Mouse (Mus musculus) intestine, postnatal 0 days (tissue): ENCODE data around the gene Gm4969. TPM values are rescaled to one million over a fixed set of nuclear protein-coding genes. Genes with fewer than 3 reads are reported as not detected.
A peak's percentile ranks its signal among the peaks of the same experiment; 100 is the strongest.
"Not testable (repeated sequence)": the region's sequence is repeated elsewhere in the genome, so short reads cannot be mapped to it uniquely, and the experiment has no call there.

Experiments
- ATAC-seq: fragments of 200-750 bp; cut with Nextera tagmentation; 2 replicates; pipeline ENCODE4 v1.8.0; 2017; ENCODE audit warnings: mild to moderate bottlenecking, moderate TSS enrichment, moderate library complexity
- H3K27ac ChIP-seq: fragments of 300-500 bp; sonication (generic); 2 replicates; pipeline ENCODE4 v1.5.1; 2014; ENCODE audit warnings: mild to moderate bottlenecking, low read depth, low read length, moderate library complexity
- H3K27me3 ChIP-seq: fragments of 300-500 bp; sonication (generic); replicated peaks from 2 replicates; pipeline ENCODE4 v1.6.1; 2014; ENCODE audit warnings: low read length, mixed read lengths; ENCODE audit not compliant: control insufficient read depth, insufficient read depth
- H3K36me3 ChIP-seq: fragments of 300-500 bp; sonication (generic); 2 replicates; pipeline ENCODE4 v1.6.1; 2014; ENCODE audit warnings: mild to moderate bottlenecking, moderate library complexity; ENCODE audit not compliant: control insufficient read depth, insufficient read depth
- H3K4me1 ChIP-seq: fragments of 300-500 bp; sonication (generic); replicated peaks from 2 replicates; pipeline ENCODE4 v1.6.1; 2014; ENCODE audit warnings: antibody characterized with exemption, low read length, mixed read lengths; ENCODE audit not compliant: control insufficient read depth, insufficient read depth
- H3K4me2 ChIP-seq: fragments of 300-500 bp; sonication (generic); replicated peaks from 2 replicates; pipeline ENCODE4 v1.6.1; 2014; ENCODE audit warnings: low read depth, mild to moderate bottlenecking, moderate library complexity
- H3K4me3 ChIP-seq: fragments of 300-500 bp; sonication (generic); 2 replicates; pipeline ENCODE4 v1.5.1; 2014; ENCODE audit warnings: low read depth, low read length
- H3K9ac ChIP-seq: fragments of 300-500 bp; sonication (generic); 2 replicates; pipeline ENCODE4 v1.6.1; 2014; ENCODE audit warnings: mild to moderate bottlenecking, low read depth, low read length
- H3K9me3 ChIP-seq: fragments of 300-500 bp; sonication (generic); 2 replicates; pipeline ENCODE4 v1.6.1; 2016; ENCODE audit warnings: mixed run types; ENCODE audit not compliant: control insufficient read depth
- CTCF ChIP-seq: sonication (generic); IDR thresholded peaks from 2 replicates; pipeline ENCODE4 v1.5.1; 2016; ENCODE audit warnings: low read depth, mild to moderate bottlenecking, control low read depth, antibody characterized with exemption, moderate library complexity
- WGBS: fragments of 180-500 bp; shearing (Covaris S2); extraction: QIAGEN DNeasy Blood & Tissue Kit; methylation state at CpG from one replicate; pipeline ENCODE4 v1.1.7; 2014; 5-methylcytosine and 5-hydroxymethylcytosine counted together
- polyA plus RNA-seq: library from polyadenylated mRNA; unstranded; fragments of >200 nt; fragmentation: Nextera tagmentation; extraction: Ambion mirVana; gene quantifications from 2 replicates; pipeline ENCODE4 v1.2.1, GENCODE M21; 2015

Gm4969 gene
- polyA plus RNA-seq, 1 experiment from 2014 or later = 0.38 TPM

DNA sequence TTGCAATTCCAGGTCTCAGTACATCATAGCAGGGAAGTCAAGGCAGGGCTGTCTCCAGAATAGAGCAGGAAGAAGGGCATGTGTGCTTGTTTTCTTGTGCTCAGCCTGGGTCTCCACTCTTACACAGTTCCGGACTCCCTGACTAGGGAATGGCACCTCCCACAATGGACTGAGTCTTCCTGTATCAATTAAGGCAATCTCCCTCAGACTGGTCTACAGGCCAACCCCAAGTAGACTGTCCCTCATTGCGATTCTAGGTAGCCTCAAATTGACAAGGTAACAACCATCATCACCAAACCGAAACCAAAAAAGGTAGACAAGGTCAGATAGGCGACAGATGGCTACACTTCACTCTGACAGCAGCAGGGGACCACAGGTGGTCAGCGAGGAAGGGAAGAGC, 42.9 kb downstream of the Gm4969 start:
- peaks cover 16% of the 10 kb centered on the region for H3K36me3 ChIP-seq
- no peak for TF ChIP-seq CTCF
- ATAC-seq = no peak
- H3K9me3 ChIP-seq = no peaks in the 10 kb centered on the region
- H3K27ac ChIP-seq = no peak overlapping the region
- H3K4me3 ChIP-seq = peak overlapping the region; percentile 74
- H3K27me3 ChIP-seq = 0 out of 2 replicates have a peak, but pooled peaks cover 4% of the 10 kb centered on the region
- no peaks in the 10 kb centered on the region for H3K4me1 ChIP-seq
- 53% methylated on average over 5 of the region's 5 CpGs for WGBS
- H3K4me2 ChIP-seq = peak overlapping the region; percentile 91
- no peak overlapping the region for H3K9ac ChIP-seq

DNA sequence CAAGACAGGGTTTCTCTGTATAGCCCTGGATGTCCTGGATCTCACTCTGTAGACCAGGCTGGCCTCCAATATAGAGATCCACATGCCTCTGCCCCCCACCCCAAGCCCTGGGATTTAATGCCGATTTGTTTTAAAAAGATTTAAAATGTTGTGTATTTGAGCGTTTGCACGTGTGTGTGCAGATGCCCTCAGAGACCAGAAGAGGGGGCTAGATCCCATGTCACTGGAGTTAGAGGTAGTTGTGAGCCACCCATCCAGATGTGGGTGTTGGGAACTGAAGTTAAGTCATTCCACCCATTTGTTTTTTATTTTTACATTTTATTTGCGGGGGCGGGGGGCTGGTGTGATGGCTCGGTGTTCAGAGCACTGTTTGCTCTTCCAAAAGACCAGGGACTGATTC, 43.7 kb downstream of the Gm4969 start:
- TF ChIP-seq CTCF = peak; percentile 26; the same call in 1 of the 2 replicates
- ATAC-seq = no peak
- Histone ChIP-seq H3K4me1 (no peaks in the 10 kb centered on the region), H3K4me3 (no peak overlapping the region), H3K9me3 (no peaks in the 10 kb centered on the region), H3K27me3 (0 out of 2 replicates have a peak, but pooled peaks cover 4% of the 10 kb centered on the region), H3K36me3 (peaks cover 11% of the 10 kb centered on the region; the same call in 1 of the 2 replicates), H3K27ac (no peak overlapping the region), H3K4me2 (no peak overlapping the region), H3K9ac (no peak overlapping the region)
- WGBS = 94% methylated on average over 6 of the region's 6 CpGs

DNA sequence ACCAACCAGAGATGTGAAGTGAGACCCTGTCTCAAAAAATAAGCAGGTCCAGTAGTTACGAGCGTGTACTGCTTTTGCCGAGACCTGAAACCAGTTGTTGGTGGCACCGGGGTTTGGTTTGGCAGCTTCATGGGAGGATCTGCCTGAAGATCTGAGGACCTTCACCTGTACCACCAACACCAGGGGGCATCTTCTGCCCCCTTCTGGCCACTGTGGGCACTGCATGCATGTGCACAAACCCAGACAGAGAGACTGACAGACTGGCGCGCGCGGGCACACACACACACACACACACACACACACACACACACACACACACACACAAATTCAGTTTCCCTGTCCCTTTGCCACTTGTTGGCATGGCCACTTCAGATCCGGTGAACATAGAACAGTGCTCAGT, 44.7 kb downstream of the Gm4969 start:
- Histone ChIP-seq H3K9ac (no peak overlapping the region), H3K4me1 (no peaks in the 10 kb centered on the region), H3K4me2 (no peak overlapping the region), H3K27ac (no peak overlapping the region), H3K4me3 (no peak overlapping the region), H3K27me3 (0 out of 2 replicates have a peak, but pooled peaks cover 4% of the 10 kb centered on the region), H3K36me3 (0 out of 2 replicates have a peak, but pooled peaks cover 6% of the 10 kb centered on the region), H3K9me3 (no peaks in the 10 kb centered on the region)
- TF ChIP-seq CTCF = peak; percentile 73
- ATAC-seq = no peak
- 74% methylated on average over 9 of the region's 9 CpGs for WGBS

DNA sequence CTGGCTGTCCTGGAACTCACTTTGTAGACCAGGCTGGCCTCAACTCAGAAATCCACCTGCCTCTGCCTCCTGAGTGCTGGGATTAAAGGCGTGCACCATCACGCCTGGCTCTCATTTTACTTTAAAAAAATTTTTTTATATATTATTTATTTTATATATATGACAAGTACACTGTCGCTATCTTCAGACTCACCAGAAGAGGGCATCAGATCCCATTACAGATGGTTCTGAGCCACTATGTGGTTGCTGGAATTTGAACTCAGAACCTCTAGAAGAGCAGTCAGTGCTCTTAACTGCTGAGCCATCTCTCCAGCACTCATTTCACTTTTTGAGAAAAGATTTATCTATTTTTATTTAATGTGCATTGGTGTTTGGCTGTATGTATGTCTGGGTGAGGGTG, 47.1 kb downstream of the Gm4969 start:
- H3K4me2 ChIP-seq, H3K4me3 ChIP-seq, ATAC-seq, H3K9me3 ChIP-seq, H3K4me1 ChIP-seq, H3K9ac ChIP-seq, H3K36me3 ChIP-seq, H3K27ac ChIP-seq: not testable (repeated sequence)
- peak; percentile 49 for TF ChIP-seq CTCF
- WGBS = 49% methylated on average over 3 of the region's 3 CpGs
- peaks cover 17% of the 10 kb centered on the region; the same call in 1 of the 2 replicates for H3K27me3 ChIP-seq

DNA sequence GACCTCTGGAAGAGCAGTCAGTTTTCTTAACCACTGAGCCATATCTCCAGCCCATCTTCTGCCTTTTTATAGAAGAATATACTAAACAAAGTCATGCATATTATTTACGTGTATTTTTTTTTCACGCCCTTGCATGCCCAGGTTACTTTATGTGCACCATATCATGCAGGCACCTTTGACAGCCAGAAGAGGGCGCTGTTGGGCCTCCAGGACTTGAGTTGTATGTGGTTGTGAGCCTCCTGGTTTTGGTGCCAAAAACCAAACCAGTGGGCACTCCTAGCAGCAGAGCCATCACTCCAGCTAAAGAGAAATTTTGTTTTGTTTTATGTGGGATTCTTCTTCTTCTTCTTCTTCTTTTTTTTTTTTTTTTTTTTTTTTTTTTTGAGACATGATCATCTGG, 48.7 kb downstream of the Gm4969 start:
- 50% methylated on average over 3 of the region's 3 CpGs for WGBS
- ATAC-seq = no peak
- Histone ChIP-seq H3K9ac (no peak overlapping the region), H3K4me2 (no peak overlapping the region), H3K4me3 (no peak overlapping the region), H3K36me3 (no peaks in the 10 kb centered on the region), H3K27me3 (peaks cover 33% of the 10 kb centered on the region), H3K27ac (no peak overlapping the region), H3K9me3 (no peaks in the 10 kb centered on the region), H3K4me1 (no peaks in the 10 kb centered on the region)
- TF ChIP-seq CTCF = peak; percentile 68

DNA sequence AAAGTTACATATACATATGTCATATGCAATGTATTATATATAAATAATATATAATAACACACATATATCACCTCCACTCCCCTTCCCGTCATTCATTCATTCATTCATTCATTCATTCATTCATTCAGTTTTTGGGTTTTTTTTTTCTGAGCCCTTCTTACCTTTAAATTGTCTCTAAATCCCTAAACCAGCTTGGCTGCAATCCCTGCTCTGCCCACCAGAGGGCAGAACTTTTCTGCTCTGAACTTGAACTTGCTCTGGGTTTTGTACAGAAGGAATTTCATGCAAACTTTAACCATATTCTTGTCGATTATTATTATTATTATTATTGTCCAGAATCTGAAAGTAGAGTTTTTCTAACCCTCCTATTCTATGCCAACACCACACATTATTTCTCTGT, 49.5 kb downstream of the Gm4969 start:
- Histone ChIP-seq H3K27me3 (peaks cover 29% of the 10 kb centered on the region), H3K9ac (no peak overlapping the region), H3K36me3 (no peaks in the 10 kb centered on the region), H3K4me2 (no peak overlapping the region), H3K9me3 (no peaks in the 10 kb centered on the region), H3K4me3 (no peak overlapping the region), H3K27ac (no peak overlapping the region), H3K4me1 (no peaks in the 10 kb centered on the region)
- 2% methylated on average over 2 of the region's 2 CpGs for WGBS
- peak; percentile 80 for TF ChIP-seq CTCF
- no peak for ATAC-seq

DNA sequence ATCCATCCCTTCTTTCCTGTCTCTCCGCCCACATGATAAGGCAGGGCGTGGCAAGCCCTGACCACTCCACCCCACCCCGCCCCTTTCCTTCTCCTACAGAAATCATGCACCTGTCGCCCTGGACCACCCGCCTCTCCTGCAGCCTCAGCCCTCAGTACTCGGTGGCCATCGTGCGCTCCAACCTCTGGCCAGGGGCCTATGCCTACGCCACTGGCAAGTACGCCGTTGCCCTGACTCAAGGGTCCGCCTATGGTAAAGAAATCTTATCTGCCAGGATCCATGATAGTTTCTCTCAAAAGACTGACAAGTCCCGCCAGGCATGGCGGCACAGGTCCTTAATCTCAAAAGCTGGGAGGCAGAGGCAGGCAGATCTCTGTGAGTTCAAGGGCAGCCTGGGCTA, 50.2 kb downstream of the Gm4969 start:
- 0 out of 2 replicates have a peak, but pooled peaks have one; percentile 38 for ATAC-seq
- H3K9me3 ChIP-seq = no peaks in the 10 kb centered on the region
- WGBS = 64% methylated on average over 13 of the region's 14 CpGs

More for the DNA sequence above, 50.2 kb downstream of the Gm4969 start:
- H3K4me2 ChIP-seq = no peak overlapping the region
- no peak for TF ChIP-seq CTCF
- peaks cover 29% of the 10 kb centered on the region for H3K27me3 ChIP-seq
- H3K27ac ChIP-seq = no peak overlapping the region
- H3K4me3 ChIP-seq = no peak overlapping the region
- no peaks in the 10 kb centered on the region for H3K36me3 ChIP-seq
- H3K4me1 ChIP-seq = no peaks in the 10 kb centered on the region
- no peak overlapping the region for H3K9ac ChIP-seq
